Mouse (Mus musculus): Measurements from ENCODE around the gene Slc44a2.
A peak's percentile ranks its signal among the peaks of the same experiment; 100 is the strongest.

The Slc44a2 gene

GRCm38 (mm10) chr9:21334747-21335146 lies 14.2 kb downstream of the Slc44a2 start:
- DNase-seq = no peak

DNA sequence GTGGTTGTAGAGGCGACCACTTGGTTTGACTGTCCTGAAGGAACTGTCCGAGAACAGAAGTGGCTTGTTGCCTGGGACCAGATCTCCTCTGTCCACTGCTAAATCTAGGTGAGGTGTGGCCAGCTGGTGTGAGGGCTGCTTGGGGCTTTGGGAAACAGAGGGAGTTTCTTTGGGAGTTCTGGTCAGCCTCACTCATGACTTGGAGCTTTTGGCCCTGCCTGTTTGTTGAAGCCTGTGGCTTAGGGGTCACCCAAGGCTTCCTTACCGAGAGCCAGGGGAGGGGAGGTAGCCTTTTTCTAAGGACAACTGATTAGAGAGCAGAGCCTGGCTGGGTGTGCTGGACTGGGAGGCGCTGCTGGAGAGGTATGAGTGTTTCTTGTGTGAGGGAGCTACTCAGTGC lies 14.9 kb downstream of the Slc44a2 start:
- DNase-seq = no peak

DNA sequence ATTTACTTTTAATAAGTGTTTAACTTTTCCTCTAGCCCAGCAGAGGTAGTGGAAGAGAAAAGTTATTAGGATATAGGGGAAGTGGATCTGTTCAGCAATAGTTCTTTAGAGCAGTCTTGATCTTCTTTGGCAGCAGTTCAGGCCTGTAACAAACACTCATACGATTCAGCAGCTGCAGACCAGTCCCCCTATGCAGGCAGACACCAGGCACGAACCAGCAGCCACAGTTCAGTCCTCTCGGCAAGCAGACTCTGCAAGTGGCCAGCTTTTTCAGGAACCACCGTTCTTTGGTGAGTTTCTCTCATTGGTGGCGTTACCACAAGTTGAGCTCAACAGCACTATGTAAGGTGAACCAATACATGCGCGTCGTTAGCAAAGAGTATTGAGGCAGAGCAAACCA lies 16.0 kb downstream of the Slc44a2 start:
- no peak for DNase-seq

DNA sequence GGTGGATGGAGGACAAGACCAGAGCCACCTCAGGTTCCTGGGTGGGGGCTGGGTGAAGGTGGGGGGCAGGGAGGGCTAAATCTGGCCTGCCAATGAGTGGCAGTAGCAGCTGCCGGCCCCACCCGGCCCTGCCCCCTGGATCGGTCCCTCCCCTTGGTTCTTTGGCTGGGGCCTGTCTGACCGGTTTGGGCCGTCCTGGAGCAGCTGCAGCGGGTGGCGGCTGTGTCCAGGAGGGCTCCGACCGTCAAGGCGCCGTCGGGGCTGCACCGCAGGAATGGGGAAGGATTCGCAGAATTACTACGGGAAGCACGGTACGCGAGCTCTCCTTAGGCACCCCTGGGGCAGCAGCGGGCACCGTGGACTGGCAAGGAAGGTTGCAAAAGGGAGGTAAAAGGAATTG lies 17.2 kb downstream of the Slc44a2 start:
- no peak for DNase-seq

DNA sequence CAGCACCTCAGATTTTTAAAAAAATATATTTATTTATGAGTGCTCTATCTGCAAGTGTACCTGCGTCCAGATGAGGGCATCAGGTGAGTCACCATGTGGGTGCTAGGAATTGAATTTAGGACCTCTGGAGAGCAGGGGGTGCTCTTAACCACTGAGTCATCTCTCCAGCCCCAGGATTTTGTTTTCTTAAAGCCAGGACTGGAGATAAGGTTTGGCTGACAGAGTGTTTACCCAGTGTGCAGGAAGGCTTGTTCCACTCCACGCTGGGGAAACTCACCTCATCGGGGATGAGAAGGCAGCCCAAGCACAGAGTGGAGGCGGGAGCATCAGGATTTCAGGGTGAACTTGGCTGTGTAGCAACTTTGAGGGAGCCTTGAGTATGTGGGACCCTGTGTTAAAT lies 19.9 kb downstream of the Slc44a2 start:
- DNase-seq = no peak

DNA sequence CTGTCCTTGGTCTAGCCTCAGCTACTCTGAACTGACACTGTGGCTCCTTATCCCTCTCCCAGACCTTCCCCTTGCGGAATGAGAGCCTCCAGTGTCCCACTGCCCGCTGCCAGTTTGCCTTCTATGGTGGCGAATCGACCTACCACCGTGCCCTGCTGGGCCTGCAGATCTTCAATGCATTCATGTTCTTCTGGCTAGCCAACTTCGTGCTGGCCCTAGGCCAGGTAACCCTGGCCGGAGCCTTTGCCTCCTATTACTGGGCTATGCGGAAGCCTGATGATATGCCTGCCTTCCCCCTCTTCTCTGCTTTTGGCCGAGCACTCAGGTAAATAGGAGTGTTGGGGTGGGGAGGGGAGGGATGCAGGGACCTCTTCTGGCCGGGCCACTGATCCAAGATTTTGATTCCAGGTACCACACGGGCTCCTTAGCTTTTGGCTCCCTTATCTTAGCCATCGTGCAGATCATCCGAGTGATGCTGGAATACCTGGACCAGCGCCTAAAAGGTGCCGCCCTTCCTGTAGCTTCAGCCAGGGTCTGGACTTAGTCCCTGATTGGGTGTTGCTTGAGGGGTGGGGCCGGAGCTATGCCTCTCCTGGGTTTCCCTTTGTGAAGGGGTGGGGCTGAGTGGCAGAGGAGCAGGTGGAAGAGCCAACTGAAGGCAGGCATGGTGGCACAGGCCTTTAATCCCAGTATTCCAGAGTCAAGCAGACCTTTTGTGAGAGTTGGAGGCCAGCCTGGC lies 26.3 kb downstream of the Slc44a2 start:
- peak; percentile 77 to 84 for DNase-seq

- no peak for DNase-seq
Measured at GRCm38 (mm10) chr9:21348152-21348551, 27.7 kb downstream of the Slc44a2 start.

- DNase-seq = no peak
Measured at GRCm38 (mm10) chr9:21351178-21351577, 30.7 kb downstream of the Slc44a2 start.

GRCm38 (mm10) chr9:21351702-21352377 lies 31.3 kb downstream of the Slc44a2 start:
- DNase-seq = no peak

DNA sequence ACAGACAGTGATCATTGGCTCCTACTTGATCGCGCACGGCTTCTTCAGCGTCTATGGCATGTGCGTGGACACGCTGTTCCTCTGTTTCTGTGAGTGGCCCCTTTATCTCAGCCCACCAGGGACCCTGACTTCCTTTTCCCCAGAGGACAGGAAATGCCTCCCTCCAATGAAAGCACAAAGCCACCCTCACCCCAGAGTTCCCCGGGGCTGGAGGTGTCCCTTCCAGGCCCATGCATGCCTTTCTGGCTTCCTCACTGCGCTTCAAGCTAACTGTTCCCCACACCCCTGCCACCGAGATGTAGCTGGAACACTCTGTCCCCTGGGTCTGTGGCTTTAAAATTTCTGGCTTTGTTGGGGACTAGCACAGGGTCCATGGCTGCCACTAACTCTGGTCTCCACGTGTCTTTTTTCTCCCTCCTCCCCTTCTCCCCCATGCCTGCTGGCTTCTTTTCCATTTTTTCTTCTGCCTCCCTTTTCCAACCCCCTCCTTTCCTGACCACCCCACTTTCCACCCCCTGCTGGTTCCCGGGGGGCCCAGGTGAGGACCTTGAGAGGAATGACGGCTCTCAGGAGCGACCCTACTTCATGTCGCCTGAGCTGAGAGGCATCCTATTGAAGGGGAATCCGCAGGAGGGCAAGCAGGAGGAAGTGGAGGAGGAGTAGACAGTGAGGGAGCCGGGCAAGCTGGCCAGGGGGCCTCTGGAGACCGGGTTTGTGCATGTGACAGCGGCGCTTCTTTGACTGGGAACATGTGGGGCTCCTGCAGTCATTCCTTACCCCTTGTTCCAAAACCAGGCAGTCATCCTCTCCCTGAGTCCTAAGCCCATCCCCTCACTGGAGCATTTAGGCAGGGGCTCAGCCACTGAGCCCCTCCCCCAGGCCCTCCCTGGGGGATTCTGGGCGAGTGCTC lies 32.2 kb downstream of the Slc44a2 start:
- DNase-seq = no peak

DNA sequence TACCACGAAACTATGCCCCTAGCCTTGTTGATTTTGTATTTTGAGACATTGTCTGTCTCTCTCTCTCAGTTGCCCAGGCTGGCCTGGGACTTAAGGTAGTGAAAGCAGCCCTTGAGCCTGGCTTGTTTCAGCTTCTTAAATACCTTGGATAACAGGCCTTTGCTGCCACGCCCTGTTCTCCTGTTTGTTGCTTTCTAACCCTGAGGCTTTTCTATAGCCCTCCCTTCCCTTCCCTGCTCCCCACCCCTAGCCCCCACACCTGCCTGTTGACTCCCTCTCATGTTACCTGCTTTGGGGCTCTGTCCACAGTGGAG lies 32.8 kb downstream of the Slc44a2 start:
- DNase-seq = no peak

GRCm38 (mm10) chr9:21354796-21355195 lies 34.3 kb downstream of the Slc44a2 start:
- no peak for DNase-seq

DNA sequence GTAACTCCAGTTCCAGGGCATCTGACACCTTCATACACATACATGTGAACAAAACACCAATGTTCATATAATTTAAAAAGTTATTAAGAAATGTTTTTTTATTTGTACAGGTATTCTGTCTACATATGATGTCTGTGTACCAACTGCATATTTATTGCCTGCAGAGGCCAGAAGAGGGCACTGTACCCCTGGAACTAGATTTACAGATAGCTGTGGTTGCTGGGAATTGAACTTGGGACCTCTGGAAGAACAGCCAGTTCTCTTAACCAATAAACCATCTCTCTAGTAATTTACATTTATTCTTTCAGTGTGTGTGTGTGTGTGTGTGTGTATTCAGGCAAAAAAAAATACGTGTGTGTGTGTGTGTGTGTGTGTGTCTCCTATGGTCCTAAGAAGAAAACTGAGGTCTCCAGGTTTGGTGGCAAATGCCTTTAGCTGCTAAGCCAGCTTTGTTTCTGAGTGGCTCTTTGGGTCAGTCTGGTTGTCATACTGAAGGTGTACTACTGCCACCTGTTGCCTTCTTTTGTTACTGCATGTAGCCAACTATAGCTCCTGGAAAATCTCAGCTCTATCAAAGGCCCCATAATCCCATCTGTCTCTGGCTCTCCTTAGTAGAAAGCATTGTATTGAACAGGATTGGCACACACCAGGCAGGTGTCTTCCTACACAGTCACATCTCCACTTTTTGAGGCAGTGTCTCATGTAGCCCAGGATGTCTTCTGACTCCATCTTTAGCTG lies 36.7 kb downstream of the Slc44a2 start:
- DNase-seq = peak; percentile 63 to 85

DNA sequence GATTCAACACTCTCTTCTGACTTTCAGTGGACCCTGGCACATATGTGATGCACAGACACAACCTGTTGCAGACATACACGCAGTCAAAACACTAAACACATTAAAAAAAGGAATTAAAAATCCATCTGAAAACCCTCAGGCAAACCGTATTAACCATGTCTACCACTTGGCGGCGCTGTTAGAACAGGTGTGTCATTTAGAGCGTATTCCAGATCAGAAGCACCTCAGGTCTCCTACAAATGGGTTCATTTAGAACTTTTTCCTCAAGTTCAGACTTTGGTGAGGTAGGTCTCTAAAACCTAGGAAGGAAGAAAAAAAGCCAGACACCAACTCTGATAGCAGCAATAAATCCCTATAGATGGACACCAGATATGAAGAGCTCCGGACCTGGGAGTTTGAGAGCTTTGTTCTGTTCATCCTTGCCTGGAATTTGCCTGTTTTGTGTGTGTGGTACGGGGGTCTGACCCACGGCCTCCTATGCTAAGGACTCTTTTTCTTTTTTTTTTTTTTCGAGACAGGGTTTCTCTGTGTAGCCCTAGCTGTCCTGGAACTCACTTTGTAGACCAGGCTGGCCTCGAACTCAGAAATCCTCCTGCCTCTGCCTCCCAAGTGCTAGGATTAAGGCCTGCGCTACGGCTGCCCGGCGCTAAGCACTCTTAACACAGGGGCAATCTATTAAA lies 46.2 kb downstream of the Slc44a2 start:
- DNase-seq = peak; percentile 72 to 82

GRCm38 (mm10) chr9:21367357-21368111 lies 47.0 kb downstream of the Slc44a2 start, which contains the start of gene Ilf3:
Ilf3 (plus strand) TSS chr9:21367871.
- DNase-seq = peak; percentile 100

DNA sequence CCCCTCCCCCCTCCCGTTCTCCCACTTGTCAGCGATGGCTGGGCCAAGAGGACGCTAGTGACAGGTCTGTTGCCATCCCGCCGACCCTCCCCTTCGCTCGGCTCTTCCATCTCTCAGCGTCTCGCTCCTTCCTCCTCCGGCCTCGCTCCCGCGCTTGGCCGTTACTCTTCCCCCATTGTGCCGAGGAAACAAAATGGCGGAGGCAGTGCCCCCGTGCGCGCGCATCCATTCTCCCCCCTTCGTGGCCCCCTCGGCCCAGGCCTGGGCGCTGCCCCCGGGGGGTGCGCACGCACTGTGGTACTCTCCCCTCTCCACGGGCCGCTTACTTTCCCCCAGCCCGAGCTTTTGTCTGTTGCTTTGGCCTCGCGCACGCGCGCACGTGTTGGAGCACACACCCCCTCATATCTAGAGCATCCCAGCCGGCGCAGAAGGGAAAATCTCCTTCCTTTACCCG lies 47.7 kb downstream of the Slc44a2 start:
- peak; percentile 73 to 77 for DNase-seq

GRCm38 (mm10) chr9:21369080-21369479 lies 48.6 kb downstream of the Slc44a2 start:
- peak; percentile 25 to 30 for DNase-seq

- DNase-seq = no peak
Measured at GRCm38 (mm10) chr9:21370876-21371275, 50.4 kb downstream of the Slc44a2 start.

DNA sequence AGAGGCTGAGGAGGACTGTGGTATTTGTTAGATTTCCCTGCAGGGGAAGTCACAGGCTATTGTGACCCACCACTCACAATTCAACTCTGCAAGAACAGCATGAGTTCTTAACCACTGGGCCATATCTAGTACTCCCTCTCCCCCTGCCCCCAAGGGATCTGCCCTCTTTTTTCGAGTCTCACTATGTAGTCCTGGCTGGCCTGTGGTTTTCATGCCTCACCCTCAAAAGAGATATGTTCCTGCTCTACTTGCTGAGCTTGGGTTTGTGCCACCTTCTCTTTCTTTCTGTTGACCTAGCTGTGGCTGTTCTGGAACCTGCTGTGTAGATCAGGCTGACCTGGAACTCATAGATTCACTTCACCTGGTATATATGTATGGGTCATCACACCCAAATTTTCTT lies 52.0 kb downstream of the Slc44a2 start:
- no peak for DNase-seq

DNA sequence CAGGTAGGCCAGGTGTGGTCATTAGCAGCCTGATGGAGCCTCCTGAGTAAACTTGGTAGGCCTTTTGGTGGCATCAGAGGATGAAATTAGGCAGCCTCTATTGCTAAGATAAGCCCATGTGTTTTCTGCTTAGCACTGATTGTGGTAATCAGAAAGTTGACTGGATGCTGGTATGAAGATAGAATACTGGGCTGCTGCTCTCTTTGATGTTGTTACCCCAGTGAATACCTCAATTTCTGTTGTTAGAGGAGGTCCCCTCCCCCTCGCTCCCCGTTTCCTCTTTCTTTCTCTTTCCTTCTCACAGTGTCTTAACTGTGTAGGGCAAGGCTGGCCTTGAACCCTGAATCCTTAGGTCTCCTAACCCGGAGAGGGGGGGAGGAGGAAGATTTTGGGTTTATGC lies 58.7 kb downstream of the Slc44a2 start:
- DNase-seq = no peak

DNA sequence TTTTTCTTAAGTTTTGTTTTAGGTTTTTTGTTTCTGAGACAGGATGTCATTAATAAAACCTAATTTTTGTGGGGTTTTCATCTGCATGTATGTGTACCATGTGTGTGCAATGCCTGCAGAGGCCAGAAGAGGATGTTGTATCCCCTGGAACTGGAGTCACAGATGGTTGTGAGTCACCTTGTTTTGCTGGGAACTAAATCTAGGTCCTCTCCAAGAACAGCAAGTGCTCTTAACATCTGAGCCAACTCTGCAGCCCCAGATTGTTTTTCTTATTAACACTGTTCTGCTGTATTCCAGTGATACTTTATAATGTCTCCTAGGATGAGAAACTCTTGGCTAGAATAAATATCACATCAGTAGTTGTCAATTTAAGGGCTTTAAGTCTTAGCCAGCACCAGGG lies 60.4 kb downstream of the Slc44a2 start:
- DNase-seq = no peak

Measured in cerebellum, postnatal 25 days (tissue).